Mouse (Mus musculus) heart, postnatal 0 days (tissue): ENCODE results near the gene 9530068E07Rik.

Experiments
- CTCF ChIP-seq: IDR thresholded peaks from 2 replicates; pipeline ENCODE4 v1.5.1; 2016; ENCODE audit warnings: antibody characterized with exemption, control low read depth, low read depth
- EP300 ChIP-seq: IDR thresholded peaks from 2 replicates; pipeline ENCODE4 v1.6.1; 2016; ENCODE audit warnings: antibody characterized with exemption, low read depth

DNA sequence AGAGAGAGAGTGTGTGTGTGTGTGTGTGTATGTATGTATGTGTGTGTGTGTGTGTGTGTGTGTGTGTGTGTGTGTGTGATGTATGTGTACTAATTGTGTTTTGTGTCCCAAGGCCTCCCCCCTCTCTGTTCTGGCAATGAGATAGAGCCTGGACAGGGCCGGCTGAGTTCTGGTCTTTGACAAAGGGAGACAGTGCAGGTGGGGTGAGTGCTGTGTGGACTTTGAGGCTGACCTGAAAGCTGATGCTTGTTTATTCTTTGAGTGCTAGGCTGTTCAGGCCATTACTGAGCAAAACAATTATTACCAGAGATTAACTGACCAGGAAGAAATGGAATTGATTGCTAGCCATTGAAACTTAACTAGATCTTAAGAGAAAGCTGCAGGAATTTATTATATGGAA is 6.3 kb downstream of the 9530068E07Rik start:
- TF ChIP-seq CTCF: no peak
- no peak for TF ChIP-seq EP300
